7 mouse cellular contexts compared by ENCODE assay signal in the genomic region with DNA sequence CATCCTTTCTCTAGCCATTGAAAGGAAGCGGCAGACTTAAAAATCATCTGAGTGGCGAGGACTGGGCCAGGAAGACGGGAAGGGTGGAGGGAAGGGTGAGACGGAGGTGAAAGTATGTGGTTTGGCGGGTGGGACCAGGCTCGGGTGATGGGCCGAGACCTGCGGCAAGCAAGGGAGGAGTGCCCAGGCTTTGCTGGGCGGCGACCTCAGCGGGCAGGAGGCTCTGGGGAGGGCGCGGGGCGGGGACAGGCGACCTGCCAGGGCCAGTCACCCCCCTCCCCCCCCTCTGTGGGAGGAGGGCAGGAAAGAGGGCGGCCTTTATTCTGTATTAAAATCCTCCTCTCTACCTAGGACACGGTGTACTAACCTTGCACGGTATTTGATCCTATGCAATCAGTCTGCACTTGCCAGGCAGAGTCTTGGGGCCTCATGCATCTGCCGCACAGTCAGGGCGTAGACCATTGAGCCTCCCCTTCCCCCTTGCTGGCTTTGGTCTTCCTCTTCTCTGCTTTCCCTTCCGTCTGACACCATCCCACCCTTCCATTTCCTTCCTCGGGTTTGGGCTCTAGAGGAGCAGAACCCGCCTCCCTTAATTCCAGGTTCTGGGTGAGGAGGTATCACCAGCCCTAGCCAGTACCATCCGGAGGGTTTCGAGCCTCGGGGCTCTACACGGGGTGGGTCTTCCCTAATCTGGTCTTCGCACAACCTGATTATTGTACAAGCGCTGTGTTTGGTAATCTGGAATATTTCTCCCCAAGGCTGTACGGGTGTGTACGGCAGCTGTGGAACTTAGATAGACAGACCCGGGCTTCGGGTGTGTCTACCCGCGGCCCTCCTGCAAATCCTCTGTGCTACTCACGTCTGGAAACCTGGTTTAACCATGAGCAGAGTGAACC. TPM values are rescaled to one million over a fixed set of nuclear protein-coding genes. Genes with fewer than 3 reads are reported as not detected.
DNase-seq lines count a peak whose midpoint lies in the region; ATAC-seq and TF ChIP-seq lines count a peak whose summit lies in the region.

No protein-coding gene starts in this region.

- H3K4me3 ChIP-seq in G1E (ENCODE audit: low read depth, low read length) = peak overlapping the region; percentile 71
- peak overlapping the region; percentile 60 for H3K4me3 ChIP-seq in bone marrow, adult 2 months (replicated peaks; ENCODE audit: control insufficient read depth, low read depth, low read length)
- peak overlapping the region; percentile 38 for H3K4me3 ChIP-seq in midbrain, embryonic 11.5 days (ENCODE audit: low read depth, low read length)

- peak; percentile 93 for TF ChIP-seq POLR2A in bone marrow, adult 2 months (IDR thresholded peaks at IDR 0.05; ENCODE audit: borderline replicate concordance, control insufficient read depth, low read depth, low read length)

- H3K4me1 ChIP-seq in G1E (ENCODE audit: insufficient read depth, low read depth, low read length) = peaks cover 73% of the 10 kb centered on the region
- H3K4me1 ChIP-seq in bone marrow, adult 2 months (ENCODE audit: control insufficient read depth, insufficient read depth, low read length) = peaks cover 15% of the 10 kb centered on the region
- H3K4me1 ChIP-seq in midbrain, embryonic 11.5 days (ENCODE audit: control insufficient read depth, insufficient read depth, low read length) = peaks cover 14% of the 10 kb centered on the region; the same call in 1 of the 2 replicates

- no peaks in the 10 kb centered on the region for H3K36me3 ChIP-seq in G1E (replicated peaks)
- no peaks in the 10 kb centered on the region for H3K36me3 ChIP-seq in midbrain, embryonic 11.5 days (ENCODE audit: control insufficient read depth, insufficient read depth, low read length)

- DNase-seq in G1E (ENCODE audit: low spot score) = peak; percentile 78
- peak; percentile 76 for DNase-seq in fibroblast of lung, adult 2 months (ENCODE audit: low read depth)
- DNase-seq in heart, postnatal 14 days = peak; percentile 81 to 86
- peak; percentile 63 for DNase-seq in large intestine, adult 2 months (ENCODE audit: low read depth, low spot score)
- DNase-seq in midbrain, embryonic 11.5 days (ENCODE audit: low spot score, missing footprints) = no peak
- peak; percentile 83 to 84 for DNase-seq in spleen, postnatal 14 days (ENCODE audit: low spot score in 2 of 2)

- no peak for TF ChIP-seq CTCF in G1E (IDR thresholded peaks at IDR 0.05; ENCODE audit: low read depth, low read length)
- TF ChIP-seq CTCF in bone marrow, adult 2 months (IDR thresholded peaks at IDR 0.05; ENCODE audit: control insufficient read depth, insufficient read depth, low read length) = no peak

- H3K9ac ChIP-seq in midbrain, embryonic 11.5 days (ENCODE audit: low read length) = peak overlapping the region; percentile 64

- H3K27me3 ChIP-seq in G1E (ENCODE audit: insufficient read depth, low read length) = peaks cover 26% of the 10 kb centered on the region
- H3K27me3 ChIP-seq in midbrain, embryonic 11.5 days (ENCODE audit: control insufficient read depth, insufficient read depth, low read length) = no peaks in the 10 kb centered on the region

- H3K9me3 ChIP-seq in G1E (replicated peaks) = no peaks in the 10 kb centered on the region
- no peaks in the 10 kb centered on the region for H3K9me3 ChIP-seq in midbrain, embryonic 11.5 days (ENCODE audit: control insufficient read depth, low read length)

- WGBS in bone marrow, adult 2 months = 3% methylated on average over 36 of the region's 36 CpGs
- WGBS in large intestine, adult 2 months = 11% methylated on average over 35 of the region's 36 CpGs
- WGBS in midbrain, embryonic 11.5 days = 24% methylated on average over 36 of the region's 36 CpGs

- peak overlapping the region; percentile 86 for H3K27ac ChIP-seq in bone marrow, adult 2 months (ENCODE audit: control insufficient read depth, insufficient read depth, low read depth, low read length, poor library complexity)
- H3K27ac ChIP-seq in midbrain, embryonic 11.5 days (ENCODE audit: low read depth, low read length) = no peak overlapping the region; the same call in none of the 2 replicates

- peak overlapping the region; percentile 76 for H3K4me2 ChIP-seq in midbrain, embryonic 11.5 days

- ATAC-seq in G1E (ENCODE audit: extremely low read depth, insufficient number of reproducible peaks, low FRiP score, poor library complexity, severe bottlenecking) = peak; percentile 50
- ATAC-seq in midbrain, embryonic 11.5 days (ENCODE audit: low FRiP score) = peak; percentile 69

- intact Hi-C loops in heart, postnatal 14 days (cut with DNase I) = no loop called here

RNA-seq across cellular contexts. Expression of a gene that starts 45.1 kb away (rescaled TPM):
- total RNA-seq in G1E (2014; fragmentation: Nextera tagmentation) = 239 and 297 TPM in 2 replicates
- total RNA-seq in G1E (2017) = 96.4 and 101 TPM in 2 replicates
- 28.1 and 39.9 TPM in 2 replicates for polyA plus RNA-seq in G1E (2012)
- 88.4 and 115 TPM in 2 replicates for polyA plus RNA-seq in bone marrow, adult 2 months (2011; ENCODE audit: insufficient read depth, insufficient read length, low replicate concordance, missing spikeins)
- 100 to 1,000 TPM; 127 to 134 TPM for total RNA-seq in heart, postnatal 14 days (2021)
- polyA plus RNA-seq in large intestine, adult 2 months (2012; rRNA removed) = 16.0 and 25.6 TPM in 2 replicates
- polyA plus RNA-seq in midbrain, embryonic 11.5 days (2014; fragmentation: Nextera tagmentation; extraction: Ambion mirVana) = 37.7 and 39.3 TPM in 2 replicates
